Mouse (Mus musculus): Measurements from ENCODE around the gene Gm14419. TPM values are rescaled to one million over a fixed set of nuclear protein-coding genes. Genes with fewer than 3 reads are reported as not detected.
"Not testable (repeated sequence)": the region's sequence is repeated elsewhere in the genome, so short reads cannot be mapped to it uniquely, and the experiment has no call there.

The Gm14419 gene
- polyA plus RNA-seq (2012): 0.43 and 0.64 TPM in 2 replicates

DNA sequence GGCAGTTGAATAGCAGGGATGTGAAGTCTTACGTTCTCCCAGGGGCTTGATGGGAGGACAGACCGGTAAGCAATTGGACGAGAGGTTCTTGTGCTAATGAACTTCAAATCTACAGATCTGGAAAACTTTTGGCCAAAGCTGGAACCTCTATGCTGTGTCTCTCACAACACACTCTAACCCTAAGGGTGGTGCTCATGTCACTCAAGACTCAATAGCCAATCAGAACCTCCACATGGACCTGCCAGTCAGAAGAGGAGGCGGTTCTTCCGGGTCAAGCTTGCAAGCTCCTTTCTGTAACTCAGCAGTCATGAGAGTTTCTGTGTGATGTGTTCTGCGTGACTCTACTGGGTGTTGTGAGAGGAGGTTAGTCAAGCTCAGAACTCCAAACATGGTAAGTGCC, at the start of gene Gm14419:
Gene Gm14419, plus strand, starts transcription at position 301 of the 400 bp plus-strand sequence.
- TF ChIP-seq GATA1 (IDR thresholded peaks at IDR 0.05; ENCODE audit: low read length): not testable (repeated sequence)

Other genes with a start within 250 kb of the Gm14419 start
- 0.13 and 0.65 TPM in 2 replicates for gene Gm14295, start 202.3 kb upstream of the Gm14419 start, polyA plus RNA-seq (2012)
- not detected in 2 replicates for gene Gm14408, start 169.8 kb upstream of the Gm14419 start, polyA plus RNA-seq (2012)
- gene Gm14296, start 73.1 kb upstream of the Gm14419 start, polyA plus RNA-seq (2012): 0.44 and 0.70 TPM in 2 replicates
- gene Gm14401, start 73.4 kb downstream of the Gm14419 start, polyA plus RNA-seq (2012): 0.04 TPM in 1 of 2 replicates, not detected in the other
- gene Gm14410, start 205.5 kb downstream of the Gm14419 start, polyA plus RNA-seq (2012): 3.0 TPM in 2 replicates

Data from G1E-ER4 (cell line).